Mouse (Mus musculus): ENCODE data around the gene Adar.
"Not testable (repeated sequence)": the region's sequence is repeated elsewhere in the genome, so short reads cannot be mapped to it uniquely, and the experiment has no call there.

Gene Adar

GRCm38 (mm10) chr3:89794616-89795015, 79.8 kb downstream of the Adar start:
- DNase-seq (ENCODE audit: low spot score): no peak

- DNase-seq (ENCODE audit: low spot score): no peak
These were observed 80.9 kb downstream of the Adar start for GRCm38 (mm10) chr3:89795746-89796145.

GRCm38 (mm10) chr3:89796358-89796757, 81.5 kb downstream of the Adar start:
- no peak for DNase-seq (ENCODE audit: low spot score)

- no peak for DNase-seq (ENCODE audit: low spot score)
These were observed 83.7 kb downstream of the Adar start for GRCm38 (mm10) chr3:89798518-89798917.

- no peak for DNase-seq (ENCODE audit: low spot score)
These were observed 84.7 kb downstream of the Adar start for GRCm38 (mm10) chr3:89799476-89799875.

GRCm38 (mm10) chr3:89800078-89800477, 85.3 kb downstream of the Adar start:
- not testable (repeated sequence) for DNase-seq (ENCODE audit: low spot score)

- no peak for DNase-seq (ENCODE audit: low spot score)
These were observed 86.1 kb downstream of the Adar start for GRCm38 (mm10) chr3:89800774-89801506.

GRCm38 (mm10) chr3:89801507-89801847, 86.7 kb downstream of the Adar start:
- DNase-seq (ENCODE audit: low spot score): no peak

GRCm38 (mm10) chr3:89802876-89803275, 88.1 kb downstream of the Adar start:
- DNase-seq (ENCODE audit: low spot score): no peak

All from testis, postnatal 10 days (tissue).